Mouse (Mus musculus) neural tube, embryonic 13.5 days (tissue): ENCODE results near the gene Fadd. TPM values are rescaled to one million over a fixed set of nuclear protein-coding genes. Genes with fewer than 3 reads are reported as not detected.

Experiments used
- polyA plus RNA-seq: library from polyadenylated mRNA; unstranded; fragments of >200 nt; fragmentation: Nextera tagmentation; extraction: Ambion mirVana; gene quantifications from 2 replicates; pipeline ENCODE4 v1.2.1, GENCODE M21; 2015

The Fadd gene
- polyA plus RNA-seq, 1 experiment from 2014 or later = 6.0 TPM

Other genes with a start within 250 kb of the Fadd start
- gene Cttn, start 111.5 kb downstream of the Fadd start, polyA plus RNA-seq = 158 and 174 TPM in 2 replicates
- 28.4 and 32.6 TPM in 2 replicates for gene Ppfia1, start 28.7 kb downstream of the Fadd start, polyA plus RNA-seq
- 3.7 and 3.8 TPM in 2 replicates for gene Ano1, start 169.5 kb upstream of the Fadd start, polyA plus RNA-seq